Mouse (Mus musculus): ENCODE measurements at regions not wholly inside any gene's neighbourhood (a gene's known extent, or its start where the extent isn't known, plus 50 kb on each side); places are given as distances from the start of the nearest gene placed in this dataset.

DNA sequence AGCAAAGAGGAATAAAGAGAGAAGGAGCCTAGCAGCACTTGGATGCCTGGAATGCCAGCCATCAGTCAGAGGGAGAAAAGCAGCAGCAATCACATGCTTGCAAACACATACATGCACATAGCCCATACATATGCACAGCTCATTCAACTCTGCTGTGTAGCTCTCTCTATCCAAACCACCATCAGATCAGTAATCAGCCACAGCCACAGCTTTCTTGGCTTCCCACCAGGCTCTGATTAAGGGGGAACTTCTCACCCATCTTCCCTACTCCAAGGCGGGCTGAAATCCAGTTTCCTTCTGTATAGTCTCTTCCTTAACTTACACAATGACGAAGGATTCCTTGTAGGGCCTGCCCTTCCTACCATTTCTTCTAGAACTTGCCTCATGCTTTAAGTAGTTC is 229.8 kb upstream of the Ncam1 start:
- TF ChIP-seq CTCF (IDR thresholded peaks at IDR 0.05; ENCODE audit: borderline replicate concordance, extremely low read depth, insufficient read depth, insufficient read length) (no peak), POLR2A (IDR thresholded peaks at IDR 0.05; ENCODE audit: borderline replicate concordance, extremely low read depth, insufficient read depth, insufficient read length, poor library complexity, severe bottlenecking) (no peak)

Measured in brain, embryonic 14.5 days (tissue).